Mouse (Mus musculus) liver, embryonic 12.5 days (tissue): ENCODE results near the gene Grb14. TPM values are rescaled to one million over a fixed set of nuclear protein-coding genes. Genes with fewer than 3 reads are reported as not detected.

ENCODE experiments used
- ATAC-seq: fragments of 200-750 bp; cut with Nextera tagmentation; 2 replicates; pipeline ENCODE4 v1.8.0; 2017; ENCODE audit warnings: moderate number of reproducible peaks, mild to moderate bottlenecking, moderate library complexity
- H3K27ac ChIP-seq: fragments of 300-500 bp; sonication (generic); 2 replicates; pipeline ENCODE4 v1.5.1; 2016; ENCODE audit warnings: mild to moderate bottlenecking
- H3K27me3 ChIP-seq: fragments of 300-500 bp; sonication (generic); replicated peaks from 2 replicates; pipeline ENCODE4 v1.6.1; 2016; ENCODE audit warnings: mild to moderate bottlenecking, moderate library complexity
- H3K36me3 ChIP-seq: fragments of 300-500 bp; sonication (generic); 2 replicates; pipeline ENCODE4 v1.6.1; 2016; ENCODE audit warnings: mild to moderate bottlenecking, moderate library complexity
- H3K4me1 ChIP-seq: fragments of 300-500 bp; sonication (generic); 2 replicates; pipeline ENCODE4 v1.6.1; 2016
- H3K4me2 ChIP-seq: fragments of 300-500 bp; sonication (generic); 2 replicates; pipeline ENCODE4 v1.6.1; 2016; ENCODE audit warnings: mild to moderate bottlenecking, moderate library complexity
- H3K4me3 ChIP-seq: fragments of 300-500 bp; sonication (generic); 2 replicates; pipeline ENCODE4 v1.5.1; 2016; ENCODE audit warnings: mild to moderate bottlenecking, moderate library complexity
- H3K9ac ChIP-seq: fragments of 300-500 bp; sonication (generic); 2 replicates; pipeline ENCODE4 v1.6.1; 2016; ENCODE audit warnings: mild to moderate bottlenecking, moderate library complexity
- H3K9me3 ChIP-seq: fragments of 300-500 bp; sonication (generic); replicated peaks from 2 replicates; pipeline ENCODE4 v1.6.1; 2016; ENCODE audit warnings: mild to moderate bottlenecking, moderate library complexity
- WGBS: fragments of 180-500 bp; shearing (Covaris S2); methylation state at CpG from one replicate; pipeline ENCODE4 v1.1.7; 2016; ENCODE audit not compliant: insufficient replicate concordance; 5-methylcytosine and 5-hydroxymethylcytosine counted together
- polyA plus RNA-seq: library from polyadenylated mRNA; unstranded; fragments of >200 nt; fragmentation: Nextera tagmentation; extraction: Ambion mirVana; gene quantifications from 2 replicates; pipeline ENCODE4 v1.2.1, GENCODE M21; 2016

The Grb14 gene
- polyA plus RNA-seq, 1 experiment from 2014 or later, result 7.1 TPM

- Histone ChIP-seq H3K27ac (no peak overlapping the region), H3K4me1 (no peaks in the 10 kb centered on the region), H3K4me3 (no peak overlapping the region), H3K36me3 (no peaks in the 10 kb centered on the region), H3K9me3 (no peaks in the 10 kb centered on the region), H3K27me3 (no peaks in the 10 kb centered on the region), H3K4me2 (no peak overlapping the region), H3K9ac (no peak overlapping the region)
- whole genome bisulfite sequencing, result 61% methylated on average over 3 of the region's 3 CpGs
- ATAC-seq, result no peak
Observed at GRCm38 (mm10) chr2:65014552-65014951, 10.2 kb downstream of the Grb14 start.

GRCm38 (mm10) chr2:65010105-65010504 is 14.7 kb downstream of the Grb14 start:
- H3K9ac ChIP-seq, result no peak overlapping the region
- H3K27me3 ChIP-seq, result no peaks in the 10 kb centered on the region
- no peak overlapping the region for H3K4me2 ChIP-seq
- H3K36me3 ChIP-seq, result no peaks in the 10 kb centered on the region
- ATAC-seq, result no peak
- H3K4me3 ChIP-seq, result no peak overlapping the region
- no peaks in the 10 kb centered on the region for H3K4me1 ChIP-seq
- no peaks in the 10 kb centered on the region for H3K9me3 ChIP-seq
- 62% methylated on average over 3 of the region's 3 CpGs for WGBS
- H3K27ac ChIP-seq, result no peak overlapping the region

- WGBS, result 53% methylated on average over 2 of the region's 2 CpGs
- Histone ChIP-seq H3K9ac (no peak overlapping the region), H3K4me1 (no peaks in the 10 kb centered on the region), H3K9me3 (no peaks in the 10 kb centered on the region), H3K36me3 (no peaks in the 10 kb centered on the region), H3K27me3 (no peaks in the 10 kb centered on the region), H3K4me3 (no peak overlapping the region), H3K27ac (no peak overlapping the region), H3K4me2 (no peak overlapping the region)
- no peak for ATAC-seq
Observed at GRCm38 (mm10) chr2:65007396-65007795, 17.4 kb downstream of the Grb14 start.

GRCm38 (mm10) chr2:65005044-65005443 is 19.7 kb downstream of the Grb14 start:
- no peaks in the 10 kb centered on the region for H3K9me3 ChIP-seq
- H3K4me2 ChIP-seq, result no peak overlapping the region
- no peak for ATAC-seq
- no peak overlapping the region for H3K27ac ChIP-seq
- H3K9ac ChIP-seq, result no peak overlapping the region
- no peaks in the 10 kb centered on the region for H3K4me1 ChIP-seq
- H3K4me3 ChIP-seq, result no peak overlapping the region
- no peaks in the 10 kb centered on the region for H3K27me3 ChIP-seq
- H3K36me3 ChIP-seq, result no peaks in the 10 kb centered on the region

GRCm38 (mm10) chr2:65003433-65003832 is 21.4 kb downstream of the Grb14 start:
- Histone ChIP-seq H3K9me3 (no peaks in the 10 kb centered on the region), H3K27me3 (no peaks in the 10 kb centered on the region), H3K4me1 (no peaks in the 10 kb centered on the region), H3K9ac (no peak overlapping the region), H3K27ac (no peak overlapping the region), H3K36me3 (no peaks in the 10 kb centered on the region), H3K4me3 (no peak overlapping the region), H3K4me2 (no peak overlapping the region)
- 32% methylated on average over 2 of the region's 2 CpGs for WGBS
- ATAC-seq, result no peak

GRCm38 (mm10) chr2:65002631-65003030 is 22.2 kb downstream of the Grb14 start:
- Histone ChIP-seq H3K9me3 (no peaks in the 10 kb centered on the region), H3K27ac (no peak overlapping the region), H3K36me3 (no peaks in the 10 kb centered on the region), H3K9ac (no peak overlapping the region), H3K4me1 (no peaks in the 10 kb centered on the region), H3K4me3 (no peak overlapping the region), H3K4me2 (no peak overlapping the region), H3K27me3 (no peaks in the 10 kb centered on the region)
- ATAC-seq, result no peak
- 64% methylated on average over 3 of the region's 3 CpGs for WGBS

GRCm38 (mm10) chr2:64995048-64995447 is 29.7 kb downstream of the Grb14 start:
- ATAC-seq, result no peak; the same call in 1 of the 2 replicates
- Histone ChIP-seq H3K27me3 (no peaks in the 10 kb centered on the region), H3K27ac (0 out of 2 replicates have a peak overlapping the region, but pooled peaks have one; percentile 6), H3K4me1 (no peaks in the 10 kb centered on the region), H3K4me2 (no peak overlapping the region), H3K36me3 (no peaks in the 10 kb centered on the region), H3K9me3 (no peaks in the 10 kb centered on the region), H3K4me3 (no peak overlapping the region), H3K9ac (no peak overlapping the region)
- WGBS, result 60% methylated on average over 2 of the region's 2 CpGs

- Histone ChIP-seq H3K27me3 (no peaks in the 10 kb centered on the region), H3K27ac (no peak overlapping the region), H3K4me1 (no peaks in the 10 kb centered on the region), H3K4me3 (no peak overlapping the region), H3K4me2 (no peak overlapping the region), H3K9ac (no peak overlapping the region), H3K36me3 (no peaks in the 10 kb centered on the region), H3K9me3 (no peaks in the 10 kb centered on the region)
- ATAC-seq, result no peak
- 69% methylated on average over 2 of the region's 2 CpGs for WGBS
Observed at GRCm38 (mm10) chr2:64989426-64990187, 35.2 kb downstream of the Grb14 start.

- Histone ChIP-seq H3K4me2 (no peak overlapping the region), H3K27ac (no peak overlapping the region), H3K4me3 (no peak overlapping the region), H3K9me3 (no peaks in the 10 kb centered on the region), H3K36me3 (no peaks in the 10 kb centered on the region; the same call in 1 of the 2 replicates), H3K9ac (no peak overlapping the region), H3K27me3 (no peaks in the 10 kb centered on the region), H3K4me1 (no peaks in the 10 kb centered on the region)
- 70% methylated on average over 3 of the region's 3 CpGs for WGBS
- ATAC-seq, result no peak
Observed at GRCm38 (mm10) chr2:64987782-64988181, 37.0 kb downstream of the Grb14 start.

- Histone ChIP-seq H3K4me2 (no peak overlapping the region), H3K27me3 (no peaks in the 10 kb centered on the region), H3K4me3 (no peak overlapping the region), H3K9ac (no peak overlapping the region), H3K9me3 (no peaks in the 10 kb centered on the region), H3K36me3 (no peaks in the 10 kb centered on the region), H3K4me1 (0 out of 2 replicates have a peak, but pooled peaks cover 3% of the 10 kb centered on the region), H3K27ac (no peak overlapping the region)
- no peak for ATAC-seq
- WGBS, result 63% methylated on average over 5 of the region's 5 CpGs
Observed at GRCm38 (mm10) chr2:64975546-64975945, 49.2 kb downstream of the Grb14 start.

GRCm38 (mm10) chr2:64974549-64974948 is 50.2 kb downstream of the Grb14 start:
- Histone ChIP-seq H3K9me3 (no peaks in the 10 kb centered on the region), H3K4me1 (0 out of 2 replicates have a peak, but pooled peaks cover 3% of the 10 kb centered on the region), H3K27me3 (no peaks in the 10 kb centered on the region), H3K4me3 (no peak overlapping the region), H3K27ac (no peak overlapping the region), H3K36me3 (no peaks in the 10 kb centered on the region), H3K9ac (no peak overlapping the region), H3K4me2 (no peak overlapping the region)
- ATAC-seq, result no peak
- WGBS, result 53% methylated on average over 2 of the region's 2 CpGs

GRCm38 (mm10) chr2:64973819-64974441 is 50.9 kb downstream of the Grb14 start:
- Histone ChIP-seq H3K4me1 (0 out of 2 replicates have a peak, but pooled peaks cover 3% of the 10 kb centered on the region), H3K4me3 (no peak overlapping the region), H3K9ac (no peak overlapping the region), H3K36me3 (no peaks in the 10 kb centered on the region), H3K27ac (0 out of 2 replicates have a peak overlapping the region, but pooled peaks have one; percentile 14), H3K9me3 (no peaks in the 10 kb centered on the region), H3K27me3 (no peaks in the 10 kb centered on the region), H3K4me2 (no peak overlapping the region)
- 73% methylated on average over 10 of the region's 10 CpGs for WGBS
- ATAC-seq, result no peak
